Mouse (Mus musculus) mouse embryonic stem cell (cell line): ENCODE measurements around the gene St6galnac3.

ENCODE experiments used
- in situ Hi-C, 2 experiments: fragments of 300-500 bp; cut with MboI; formaldehyde crosslinking; loops; 1 replicate in 1 of 2; 3 replicates in 1 of 2; pipeline ENCODE4 v1.14.3; 2019 to 2020; ENCODE audit warnings: low sequenced_read_pairs in 2 of 2, low pct_unique_long_range_greater_than_20kb in 1 of 2, mixed read lengths in 1 of 2; ENCODE audit not compliant: unreplicated experiment in 1 of 2

The St6galnac3 gene

GRCm38 (mm10) chr3:153736756-153737280 lies 11.8 kb upstream of the St6galnac3 start:
- in situ Hi-C loops = no loop called here

- in situ Hi-C loops = no loop called here
Observed at GRCm38 (mm10) chr3:153735796-153736549, 11.0 kb upstream of the St6galnac3 start.

DNA sequence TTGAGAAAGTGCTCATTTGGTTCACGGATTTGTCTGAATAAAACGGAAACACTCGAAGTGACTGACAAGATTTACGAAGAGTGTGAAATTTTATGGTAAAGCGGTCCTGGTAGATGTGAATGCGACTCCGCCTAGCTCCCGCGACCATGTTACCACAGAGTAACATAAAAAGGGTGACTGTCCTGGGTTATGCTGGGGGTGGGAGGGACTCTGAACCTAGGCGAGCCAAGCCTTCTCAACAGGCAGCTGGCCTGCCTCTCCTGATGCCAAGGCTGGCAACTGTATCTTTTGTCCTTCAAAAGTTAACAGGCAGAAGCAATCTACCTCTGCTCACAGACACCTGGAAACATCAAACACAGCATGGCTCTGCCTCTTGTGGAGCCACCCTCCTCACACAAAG lies 9.8 kb upstream of the St6galnac3 start:
- in situ Hi-C loops = no loop called here

- in situ Hi-C loops = no loop called here
Observed at GRCm38 (mm10) chr3:153733364-153734159, 8.6 kb upstream of the St6galnac3 start.

DNA sequence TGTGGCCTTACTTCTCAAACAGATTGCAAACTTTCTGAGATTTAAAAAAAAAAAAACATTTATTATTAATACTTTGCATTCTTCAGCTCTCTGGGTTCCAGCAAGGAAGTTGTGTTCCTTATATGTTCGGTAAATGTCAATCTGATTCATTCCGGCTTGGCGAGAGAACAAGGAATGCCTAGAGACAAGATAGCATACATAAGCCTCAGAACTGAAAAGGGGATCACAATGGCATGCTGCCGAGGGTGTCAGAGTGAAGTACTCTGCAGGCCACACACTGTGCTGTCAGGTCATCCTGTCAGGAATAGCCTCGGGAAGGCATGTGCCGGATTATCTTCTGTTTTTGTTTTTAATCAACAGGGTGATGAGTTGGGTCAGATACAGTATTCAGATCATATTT lies 7.8 kb upstream of the St6galnac3 start:
- in situ Hi-C loops = no loop called here

DNA sequence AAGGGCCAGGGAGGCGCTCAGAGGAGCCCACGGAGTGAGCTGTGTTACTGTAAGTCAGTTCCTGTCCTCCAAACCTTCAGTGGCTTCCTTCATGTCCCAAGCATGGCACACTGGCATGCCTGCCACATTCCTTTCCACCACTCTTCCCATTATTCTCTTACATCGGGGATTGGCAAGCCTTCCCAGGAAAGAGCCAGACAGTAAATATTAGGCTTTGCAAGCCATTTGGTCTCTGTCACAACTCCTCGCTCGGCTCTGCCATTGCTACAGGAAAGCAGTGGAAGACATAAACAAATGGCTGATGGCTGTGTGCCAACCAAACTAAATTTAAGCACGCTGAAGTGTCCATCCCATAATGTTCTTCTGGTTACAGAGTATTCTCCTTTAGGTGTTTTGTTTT lies 7.1 kb upstream of the St6galnac3 start:
- in situ Hi-C loops = no loop called here

DNA sequence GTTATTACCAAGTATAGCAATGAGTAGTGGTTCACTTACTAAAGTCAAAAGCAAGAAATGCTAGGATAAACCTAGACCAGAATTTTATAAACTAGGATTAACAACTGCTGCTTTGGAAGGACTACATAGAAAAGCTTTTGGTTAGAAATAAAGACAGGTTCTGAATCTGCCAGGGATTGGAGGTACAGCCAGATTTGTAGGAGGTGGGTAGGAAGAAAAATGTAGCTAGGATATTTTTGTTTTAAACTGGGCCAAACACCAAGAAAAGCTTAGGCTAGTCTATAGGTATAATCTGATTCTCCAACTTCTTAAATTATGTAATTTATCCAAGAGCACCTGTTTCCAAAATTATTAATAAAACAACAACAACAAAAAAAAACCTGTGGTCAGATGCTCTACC lies 3.6 kb upstream of the St6galnac3 start:
- in situ Hi-C loops = no loop called here

DNA sequence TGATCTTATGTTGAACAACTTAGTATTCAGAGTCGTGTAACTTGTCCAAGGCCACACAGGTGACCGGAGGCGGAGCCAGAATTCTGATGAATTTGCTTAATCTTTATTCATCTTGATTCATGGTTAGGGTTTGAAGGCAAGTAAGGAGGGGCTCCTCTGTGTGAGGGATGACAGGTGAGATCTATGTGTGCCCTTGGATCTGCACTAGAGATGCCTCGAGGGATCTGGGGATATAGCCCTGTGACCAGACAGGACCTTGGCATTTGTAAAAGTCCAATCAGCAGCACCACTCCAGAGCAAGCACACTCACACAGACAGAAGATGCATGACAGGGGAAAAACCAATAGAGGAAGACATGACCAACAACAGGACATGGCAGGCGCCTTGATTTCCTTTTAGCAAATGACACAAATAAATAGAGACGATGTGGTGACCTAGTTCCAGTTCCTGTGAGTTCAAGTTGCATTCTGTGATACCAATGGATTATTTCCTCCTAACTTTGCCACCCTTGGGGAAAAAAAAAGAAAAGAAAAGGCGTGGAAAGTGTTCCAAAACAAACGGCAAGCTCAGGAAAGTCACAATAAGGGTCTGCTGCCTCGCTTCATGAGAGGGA lies 1.4 kb downstream of the St6galnac3 start:
- in situ Hi-C loops = no loop called here

DNA sequence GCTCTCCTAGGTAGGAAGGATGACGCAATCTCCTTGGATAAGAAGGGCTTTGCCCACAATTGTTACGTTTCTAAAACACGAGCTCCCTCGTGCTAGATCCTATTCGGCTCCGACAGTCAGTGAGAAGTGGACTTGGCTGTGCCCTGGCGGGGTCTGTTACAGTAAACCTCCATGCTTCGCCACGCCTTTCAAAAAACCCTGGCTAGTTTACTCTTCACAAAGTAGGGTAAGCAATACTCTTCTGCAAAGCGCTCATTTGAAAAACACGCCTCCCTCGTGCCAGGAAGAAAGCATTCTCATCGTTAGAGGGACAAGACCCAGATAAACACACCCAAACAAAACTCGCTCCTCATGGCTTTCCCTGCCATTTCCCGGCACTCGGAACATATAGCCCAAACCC lies 3.4 kb downstream of the St6galnac3 start:
- in situ Hi-C loops = no loop called here

- in situ Hi-C loops = no loop called here
Observed at GRCm38 (mm10) chr3:153720922-153721321, 4.1 kb downstream of the St6galnac3 start.

GRCm38 (mm10) chr3:153720296-153720695 lies 4.7 kb downstream of the St6galnac3 start:
- in situ Hi-C loops = no loop called here

DNA sequence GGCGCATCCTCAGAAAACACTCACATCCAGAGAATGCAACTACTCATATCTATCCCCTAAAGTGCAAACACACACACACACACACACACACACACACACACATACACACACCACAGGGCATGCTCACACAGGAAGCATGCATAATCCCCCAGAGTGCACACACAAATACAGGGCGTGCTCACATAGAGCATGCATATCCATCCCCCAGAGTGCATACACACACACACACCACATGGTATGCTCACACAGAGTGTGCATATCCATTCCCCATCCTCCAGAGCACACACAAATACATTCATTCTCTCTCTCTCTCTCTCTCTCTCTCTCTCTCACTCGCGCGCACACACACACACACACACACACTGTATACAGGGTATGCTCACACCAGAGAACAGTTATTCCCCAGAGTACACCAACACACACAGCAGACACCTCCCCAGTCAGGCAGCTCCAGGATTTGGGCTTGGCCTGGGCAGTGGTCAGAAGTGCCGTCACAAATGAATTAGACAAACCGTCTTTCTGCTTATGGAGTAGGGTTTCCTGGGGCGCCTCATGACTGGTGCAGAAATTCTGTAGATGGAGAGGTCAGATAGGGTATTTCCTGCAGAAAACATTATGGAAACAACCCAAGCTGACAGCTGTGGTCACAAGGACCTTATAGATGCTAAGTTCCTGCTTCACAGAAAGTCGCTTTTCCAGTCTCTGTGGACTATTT lies 5.6 kb downstream of the St6galnac3 start:
- in situ Hi-C loops = no loop called here

GRCm38 (mm10) chr3:153718724-153719123 lies 6.2 kb downstream of the St6galnac3 start:
- in situ Hi-C loops = no loop called here

DNA sequence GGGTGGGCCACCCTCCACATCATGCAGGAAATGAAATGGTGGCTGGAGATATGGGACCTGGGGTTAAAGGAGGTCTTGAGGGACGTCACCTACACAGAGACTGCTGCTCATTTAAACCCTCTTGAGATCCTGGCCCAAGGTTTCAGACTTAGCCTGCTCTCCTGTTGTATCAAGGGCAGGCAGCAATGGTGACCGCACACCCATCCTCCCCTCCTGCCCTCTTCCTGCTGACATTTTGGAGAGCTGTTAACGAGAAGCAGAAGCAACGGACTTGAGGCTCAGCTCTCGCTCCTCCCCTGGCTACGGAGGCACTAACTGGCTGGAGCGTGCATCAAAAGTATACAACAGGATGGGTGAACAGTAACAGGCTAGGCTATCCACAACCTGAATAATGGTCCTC lies 7.2 kb downstream of the St6galnac3 start:
- in situ Hi-C loops = no loop called here

DNA sequence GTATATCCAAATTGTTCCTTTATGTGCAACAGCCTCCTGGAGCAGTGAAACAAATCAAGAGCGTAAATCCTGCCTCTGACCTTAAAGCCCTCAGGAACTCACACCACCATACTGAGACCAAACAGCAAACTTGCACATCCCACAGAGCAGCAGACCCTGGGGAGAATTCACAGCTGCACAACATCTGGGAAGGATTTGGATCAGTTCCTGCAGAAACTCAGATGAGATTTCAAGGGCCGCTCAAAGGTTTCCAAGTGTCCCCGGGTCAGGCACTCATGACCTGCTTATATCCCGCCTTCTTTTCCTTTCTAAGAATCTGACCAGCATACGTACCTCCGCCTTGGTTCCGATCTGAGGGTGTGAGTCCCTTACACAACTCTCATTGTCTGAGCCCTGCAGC lies 9.3 kb downstream of the St6galnac3 start:
- in situ Hi-C loops = no loop called here

- in situ Hi-C loops = no loop called here
Observed at GRCm38 (mm10) chr3:153710545-153710944, 14.4 kb downstream of the St6galnac3 start.

DNA sequence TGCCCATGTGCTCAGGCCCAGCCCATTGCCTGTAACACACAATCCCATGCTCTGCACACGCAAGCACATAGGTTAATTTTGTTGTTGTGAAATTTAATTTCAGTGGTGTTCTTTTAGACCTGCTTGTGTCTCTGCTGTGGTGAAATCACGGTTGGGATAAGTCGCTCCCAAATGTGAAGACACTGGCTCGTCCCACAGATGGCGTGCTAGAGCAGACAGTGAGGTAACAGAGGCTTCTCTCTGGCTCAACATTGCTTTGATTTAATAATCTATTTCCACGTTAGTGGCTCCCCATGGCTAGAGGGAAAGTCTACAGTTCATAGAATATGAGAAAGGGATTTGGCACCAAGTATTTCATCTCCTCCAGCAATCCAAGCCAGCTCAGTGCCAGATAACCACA lies 17.3 kb downstream of the St6galnac3 start:
- in situ Hi-C loops = no loop called here

DNA sequence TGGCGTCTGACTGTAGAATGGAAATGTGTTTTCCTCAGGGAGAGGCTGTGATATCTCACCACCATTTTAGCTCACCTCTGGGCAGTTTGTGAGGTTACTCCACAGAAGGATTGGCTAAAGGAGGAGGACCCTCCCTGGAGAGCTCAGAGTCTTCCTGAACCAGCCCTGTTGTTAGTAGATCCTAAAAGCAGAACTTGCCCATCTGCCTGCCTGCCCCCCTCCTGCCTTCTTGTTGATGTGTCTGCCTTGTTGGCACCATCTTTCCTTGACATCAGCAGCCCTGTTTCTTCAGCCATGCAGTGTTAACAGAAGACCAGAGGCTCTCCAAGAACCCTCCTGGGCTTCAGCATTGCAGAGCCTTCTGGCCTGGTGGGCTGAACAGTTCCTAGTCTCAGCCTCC lies 18.1 kb downstream of the St6galnac3 start:
- in situ Hi-C loops = no loop called here
